ENCODE assay signal across 17 mouse cellular contexts in the genomic region with DNA sequence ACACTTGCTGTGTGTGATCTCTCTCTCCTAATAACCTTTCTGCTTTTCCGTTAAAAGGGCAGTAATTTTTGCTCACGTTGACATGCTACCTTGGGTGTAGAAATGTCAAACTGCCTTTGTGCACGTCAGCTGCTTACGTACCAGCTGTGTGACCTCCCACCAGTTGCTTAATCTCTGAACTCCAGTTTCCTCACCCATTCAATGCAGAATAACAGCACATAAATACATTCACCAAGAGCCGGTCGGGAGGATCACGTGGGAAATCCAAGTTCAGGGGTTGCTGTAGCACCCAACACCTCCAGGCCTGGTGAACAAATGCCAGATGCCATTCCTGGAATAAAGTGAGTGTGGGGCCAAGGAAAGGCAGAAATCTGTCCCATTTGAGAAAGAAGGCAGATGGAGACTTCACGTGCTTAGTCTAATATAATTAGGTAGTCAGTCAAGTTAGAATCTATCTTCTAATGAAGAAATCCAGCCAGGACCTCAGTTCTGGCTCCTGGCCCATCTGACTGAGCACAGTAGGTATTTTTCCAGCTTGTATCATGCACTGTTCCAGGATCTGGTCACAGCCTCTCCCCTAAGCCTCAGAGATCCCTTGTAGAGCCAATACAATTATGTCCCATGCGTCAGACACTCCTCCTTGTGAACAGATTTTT.
DNase-seq lines count a peak whose midpoint lies in the region; ATAC-seq and TF ChIP-seq lines count a peak whose summit lies in the region.
"Had no signal": no experiment of that assay in that cellular context is flagged by ENCODE, and none has a peak within 500 bp of the region (broad histone marks: within the 10 kb centered on the region; RNA-seq: fewer than 3 reads in every experiment).

No protein-coding gene starts in this region.

- no peaks in the 10 kb centered on the region for H3K9me3 ChIP-seq in lung, postnatal 0 days (ENCODE audit: low read length)
- H3K9me3 ChIP-seq in limb, embryonic 10.5 days (replicated peaks) = no peaks in the 10 kb centered on the region
- no peaks in the 10 kb centered on the region for H3K9me3 ChIP-seq in intestine, embryonic 15.5 days
- H3K9me3 ChIP-seq: embryonic facial prominence, embryonic 12.5 days; forebrain, embryonic 12.5 days; heart, embryonic 12.5 days; hindbrain, embryonic 10.5 days; hindbrain, embryonic 15.5 days had no signal

- no peak for TF ChIP-seq CTCF in lung, postnatal 0 days (IDR thresholded peaks at IDR 0.05)

- H3K4me2 ChIP-seq in lung, postnatal 0 days (replicated peaks; ENCODE audit: low read depth, low read length) = no peak overlapping the region
- no peak overlapping the region for H3K4me2 ChIP-seq in intestine, embryonic 15.5 days (replicated peaks)
- H3K4me2 ChIP-seq: embryonic facial prominence, embryonic 12.5 days; forebrain, embryonic 12.5 days; heart, embryonic 12.5 days; hindbrain, embryonic 15.5 days had no signal

- no peaks in the 10 kb centered on the region for H3K4me1 ChIP-seq in lung, postnatal 0 days (ENCODE audit: insufficient read depth, low read depth, low read length)
- peaks cover 96% of the 10 kb centered on the region for H3K4me1 ChIP-seq in limb, embryonic 10.5 days
- peaks cover 13% of the 10 kb centered on the region; the same call in 1 of the 2 replicates for H3K4me1 ChIP-seq in intestine, embryonic 15.5 days (replicated peaks)

- no peak overlapping the region for H3K4me3 ChIP-seq in lung, postnatal 0 days (ENCODE audit: low read depth, low read length)
- no peak overlapping the region for H3K4me3 ChIP-seq in limb, embryonic 10.5 days
- no peak overlapping the region for H3K4me3 ChIP-seq in intestine, embryonic 15.5 days (replicated peaks)
- H3K4me3 ChIP-seq: embryonic facial prominence, embryonic 12.5 days; forebrain, embryonic 12.5 days; heart, embryonic 12.5 days; hindbrain, embryonic 10.5 days; hindbrain, embryonic 15.5 days had no signal

- no peak overlapping the region for H3K9ac ChIP-seq in lung, postnatal 0 days (replicated peaks; ENCODE audit: low read depth)
- no peak overlapping the region for H3K9ac ChIP-seq in intestine, embryonic 15.5 days
- H3K9ac ChIP-seq: embryonic facial prominence, embryonic 12.5 days; forebrain, embryonic 12.5 days; heart, embryonic 12.5 days; hindbrain, embryonic 15.5 days had no signal

- no peaks in the 10 kb centered on the region for H3K27me3 ChIP-seq in lung, postnatal 0 days (replicated peaks; ENCODE audit: insufficient read depth, low read length)
- no peaks in the 10 kb centered on the region for H3K27me3 ChIP-seq in limb, embryonic 10.5 days (ENCODE audit: low read depth, poor library complexity, severe bottlenecking)
- no peaks in the 10 kb centered on the region for H3K27me3 ChIP-seq in intestine, embryonic 15.5 days (replicated peaks)
- H3K27me3 ChIP-seq: embryonic facial prominence, embryonic 12.5 days; heart, embryonic 12.5 days had no signal

- no peak overlapping the region for H3K27ac ChIP-seq in lung, postnatal 0 days (ENCODE audit: low read length)
- H3K27ac ChIP-seq in limb, embryonic 10.5 days = peak overlapping the region; percentile 63
- H3K27ac ChIP-seq in intestine, embryonic 15.5 days = no peak overlapping the region
- H3K27ac ChIP-seq: forebrain, embryonic 12.5 days; hindbrain, embryonic 10.5 days; hindbrain, embryonic 15.5 days had no signal

- peak; percentile 31 to 50 for DNase-seq in cerebellum, postnatal 10 days
- DNase-seq in cerebellum, adult 18-20 months = no peak
- peak; percentile 37 for DNase-seq in lung, postnatal 0 days (ENCODE audit: low spot score)
- DNase-seq in lung, postnatal 10 days = no peak
- DNase-seq in limb, embryonic 10.5 days (ENCODE audit: low spot score) = no peak
- no peak for DNase-seq in layer of hippocampus, postnatal 10 days (ENCODE audit: low spot score in 2 of 2)
- DNase-seq: adrenal gland, postnatal 14 days; embryo, embryonic 11 days; gastrocnemius, postnatal 14 days had no signal

- no peak for ATAC-seq in lung, postnatal 0 days
- no peak for ATAC-seq in intestine, embryonic 15.5 days
- ATAC-seq: forebrain, embryonic 16.5 days; inflammation-experienced regulatory T-cells, adult 6 months had no signal

- WGBS in lung, postnatal 0 days = 62% methylated on average over 9 of the region's 9 CpGs
- WGBS in limb, embryonic 10.5 days = 52% methylated on average over 9 of the region's 9 CpGs
- WGBS in intestine, embryonic 15.5 days = 79% methylated on average over 9 of the region's 9 CpGs

- no peak for TF ChIP-seq EP300 in lung, postnatal 0 days (IDR thresholded peaks at IDR 0.05)

- H3K36me3 ChIP-seq in lung, postnatal 0 days (ENCODE audit: insufficient read depth, low read length) = no peaks in the 10 kb centered on the region
- no peaks in the 10 kb centered on the region for H3K36me3 ChIP-seq in limb, embryonic 10.5 days
- no peaks in the 10 kb centered on the region for H3K36me3 ChIP-seq in intestine, embryonic 15.5 days
- H3K36me3 ChIP-seq: embryonic facial prominence, embryonic 12.5 days; forebrain, embryonic 12.5 days; heart, embryonic 12.5 days; hindbrain, embryonic 10.5 days; hindbrain, embryonic 15.5 days had no signal

Comparison
In these comparisons a context has a peak if more than half of its experiments do, and no peak if none do; other contexts are left out.
1. DNase-seq: peak in cerebellum, postnatal 10 days (2 of 2) and lung, postnatal 0 days (single experiment); none in cerebellum, adult 18-20 months (0 of 2), lung, postnatal 10 days (single experiment), limb, embryonic 10.5 days (single experiment) and layer of hippocampus, postnatal 10 days (0 of 2).